Mouse (Mus musculus): ENCODE measurements around the gene Thap4.

DNA sequence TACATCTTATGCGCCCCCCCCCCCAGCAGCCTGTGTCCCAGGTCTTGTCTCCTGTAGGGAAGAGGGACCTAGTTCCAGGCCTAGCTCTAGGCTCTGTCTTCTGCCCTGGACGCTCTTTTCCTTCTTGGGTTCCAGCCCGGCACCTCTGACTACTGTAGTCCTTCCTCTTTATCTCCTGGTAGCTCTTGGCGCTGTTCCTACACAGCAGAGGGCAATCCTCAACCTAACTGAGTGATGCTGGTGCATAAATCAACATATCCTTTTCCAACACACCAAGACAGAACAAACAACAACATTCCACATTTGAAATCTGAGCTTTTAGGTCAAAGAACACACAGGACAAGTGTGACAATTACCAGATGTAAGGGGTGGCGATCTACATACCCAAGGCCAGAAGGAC, 8.5 kb downstream of the Thap4 start:
- no peak for TF ChIP-seq CTCF (IDR thresholded peaks at IDR 0.05; ENCODE audit: extremely low read depth, insufficient read depth, insufficient read length, insufficient replicate concordance)
- TF ChIP-seq POLR2A (IDR thresholded peaks at IDR 0.05; ENCODE audit: low read depth, low read length) = no peak

Data from spleen, adult 2 months (tissue).